Mouse (Mus musculus) stomach, embryonic 14.5 days (tissue): Measurements from ENCODE around the gene Purb. TPM values are rescaled to one million over a fixed set of nuclear protein-coding genes. Genes with fewer than 3 reads are reported as not detected.
A peak's percentile ranks its signal among the peaks of the same experiment; 100 is the strongest.

Experiments
- ATAC-seq: fragments of 200-750 bp; cut with Nextera tagmentation; 2 replicates; pipeline ENCODE4 v1.8.0; 2017; ENCODE audit warnings: low read depth, moderate TSS enrichment; ENCODE audit not compliant: insufficient number of reproducible peaks, insufficient read depth, low FRiP score
- H3K27ac ChIP-seq: fragments of 300-500 bp; sonication (generic); 2 replicates; pipeline ENCODE4 v1.5.1; 2014; ENCODE audit warnings: mild to moderate bottlenecking, low read length, moderate library complexity, mixed read lengths
- H3K27me3 ChIP-seq: fragments of 300-500 bp; sonication (generic); 2 replicates; pipeline ENCODE4 v1.6.1; 2014; ENCODE audit warnings: low read length, control low read depth, mixed read lengths; ENCODE audit not compliant: control insufficient read depth, insufficient read depth
- H3K36me3 ChIP-seq: fragments of 300-500 bp; sonication (generic); 2 replicates; pipeline ENCODE4 v1.6.1; 2014; ENCODE audit warnings: mild to moderate bottlenecking, control low read depth, low read length, moderate library complexity, mixed read lengths; ENCODE audit not compliant: control insufficient read depth, insufficient read depth
- H3K4me1 ChIP-seq: fragments of 300-500 bp; sonication (generic); 2 replicates; pipeline ENCODE4 v1.6.1; 2014; ENCODE audit warnings: low read length, control low read depth, mixed read lengths; ENCODE audit not compliant: control insufficient read depth, insufficient read depth
- H3K4me2 ChIP-seq: fragments of 300-500 bp; sonication (generic); replicated peaks from 2 replicates; pipeline ENCODE4 v1.6.1; 2014; ENCODE audit warnings: low read depth, low read length, control low read depth
- H3K4me3 ChIP-seq: fragments of 300-500 bp; sonication (generic); 2 replicates; pipeline ENCODE4 v1.5.1; 2014; ENCODE audit warnings: low read depth, low read length, control low read depth
- H3K9ac ChIP-seq: fragments of 300-500 bp; sonication (generic); replicated peaks from 2 replicates; pipeline ENCODE4 v1.6.1; 2014; ENCODE audit warnings: low read depth, mild to moderate bottlenecking, control low read depth, low read length, moderate library complexity, mixed read lengths
- H3K9me3 ChIP-seq: fragments of 300-500 bp; sonication (generic); 2 replicates; pipeline ENCODE4 v1.6.1; 2016; ENCODE audit warnings: low read depth, low read length, control low read depth; ENCODE audit not compliant: control insufficient read depth
- WGBS: fragments of 180-500 bp; shearing (Covaris S2); extraction: QIAGEN DNeasy Blood & Tissue Kit; methylation state at CpG from one replicate; pipeline ENCODE4 v1.1.7; 2014; 5-methylcytosine and 5-hydroxymethylcytosine counted together
- polyA plus RNA-seq: library from polyadenylated mRNA; unstranded; fragments of >200 nt; fragmentation: Nextera tagmentation; extraction: Ambion mirVana; gene quantifications from 2 replicates; pipeline ENCODE4 v1.2.1, GENCODE M21; 2014

Purb gene
- polyA plus RNA-seq, 1 experiment from 2014 or later: 34.6 TPM

GRCm38 (mm10) chr11:6444077-6444853 lies 31.5 kb downstream of the Purb start, which contains the start of gene H2afv:
Gene H2afv, minus strand, starts transcription at chr11:6444443.
- H3K4me2 ChIP-seq: peak within 1 kb of the TSS; percentile 72
- ATAC-seq: peak; percentile 99
- H3K9me3 ChIP-seq: no peaks in the 10 kb centered on the region
- no peaks in the 10 kb centered on the region for H3K27me3 ChIP-seq
- H3K27ac ChIP-seq: peak within 1 kb of the TSS; percentile 93
- H3K9ac ChIP-seq: peak within 1 kb of the TSS; percentile 84
- H3K4me3 ChIP-seq: peak within 1 kb of the TSS; percentile 70
- under 1% methylated on average over 80 of the region's 80 CpGs for WGBS
- peaks cover under 1% of the 10 kb centered on the region; the same call in 1 of the 2 replicates for H3K36me3 ChIP-seq
- H3K4me1 ChIP-seq: peaks cover 6% of the 10 kb centered on the region

GRCm38 (mm10) chr11:6443727-6444076 lies 32.0 kb downstream of the Purb start:
- Histone ChIP-seq H3K9ac (peak overlapping the region; percentile 84), H3K9me3 (no peaks in the 10 kb centered on the region), H3K27ac (peak overlapping the region; percentile 93), H3K27me3 (no peaks in the 10 kb centered on the region), H3K4me2 (peak overlapping the region; percentile 72), H3K4me1 (peaks cover 6% of the 10 kb centered on the region), H3K4me3 (peak overlapping the region; percentile 70), H3K36me3 (peaks cover 3% of the 10 kb centered on the region; the same call in 1 of the 2 replicates)
- WGBS: under 1% methylated on average over 10 of the region's 10 CpGs
- no peak for ATAC-seq

- Histone ChIP-seq H3K4me2 (peak overlapping the region; percentile 72), H3K27ac (peak overlapping the region; percentile 93; the same call in 1 of the 2 replicates), H3K4me3 (peak overlapping the region; percentile 70), H3K9me3 (no peaks in the 10 kb centered on the region), H3K36me3 (peaks cover 6% of the 10 kb centered on the region), H3K27me3 (no peaks in the 10 kb centered on the region), H3K9ac (peak overlapping the region; percentile 84), H3K4me1 (peaks cover 6% of the 10 kb centered on the region)
- WGBS: 53% methylated on average over 4 of the region's 4 CpGs
- no peak for ATAC-seq
These were observed 32.6 kb downstream of the Purb start for GRCm38 (mm10) chr11:6443102-6443501.

GRCm38 (mm10) chr11:6442566-6442965 lies 33.2 kb downstream of the Purb start:
- Histone ChIP-seq H3K4me1 (peaks cover 6% of the 10 kb centered on the region), H3K27me3 (no peaks in the 10 kb centered on the region), H3K4me3 (no peak overlapping the region; the same call in 1 of the 2 replicates), H3K27ac (no peak overlapping the region), H3K4me2 (peak overlapping the region; percentile 72; the same call in 1 of the 2 replicates), H3K9ac (no peak overlapping the region), H3K36me3 (peaks cover 11% of the 10 kb centered on the region), H3K9me3 (no peaks in the 10 kb centered on the region)
- 91% methylated on average over 4 of the region's 4 CpGs for WGBS
- no peak for ATAC-seq

- no peak overlapping the region for H3K4me3 ChIP-seq
- H3K4me1 ChIP-seq: peaks cover 6% of the 10 kb centered on the region
- ATAC-seq: no peak
- no peaks in the 10 kb centered on the region for H3K27me3 ChIP-seq
- no peak overlapping the region for H3K4me2 ChIP-seq
- H3K36me3 ChIP-seq: peaks cover 30% of the 10 kb centered on the region
- H3K9me3 ChIP-seq: no peaks in the 10 kb centered on the region
- 93% methylated on average over 4 of the region's 4 CpGs for WGBS
- no peak overlapping the region for H3K9ac ChIP-seq
- no peak overlapping the region for H3K27ac ChIP-seq
These were observed 35.5 kb downstream of the Purb start for GRCm38 (mm10) chr11:6440171-6440570.

- WGBS: 88% methylated on average over 2 of the region's 2 CpGs
These were observed 38.0 kb downstream of the Purb start for GRCm38 (mm10) chr11:6437667-6438066.

GRCm38 (mm10) chr11:6436442-6436841 lies 39.3 kb downstream of the Purb start:
- no peak for ATAC-seq
- no peak overlapping the region for H3K9ac ChIP-seq
- no peak overlapping the region for H3K4me2 ChIP-seq
- 76% methylated on average over 8 of the region's 8 CpGs for WGBS
- no peak overlapping the region for H3K4me3 ChIP-seq
- no peaks in the 10 kb centered on the region for H3K27me3 ChIP-seq
- no peak overlapping the region for H3K27ac ChIP-seq
- peaks cover 62% of the 10 kb centered on the region for H3K36me3 ChIP-seq
- no peaks in the 10 kb centered on the region for H3K9me3 ChIP-seq
- H3K4me1 ChIP-seq: no peaks in the 10 kb centered on the region

More at GRCm38 (mm10) chr11:6437667-6438066, 38.0 kb downstream of the Purb start:
- ATAC-seq: no peak
- H3K9ac ChIP-seq: no peak overlapping the region
- H3K27ac ChIP-seq: no peak overlapping the region
- no peak overlapping the region for H3K4me2 ChIP-seq
- H3K27me3 ChIP-seq: no peaks in the 10 kb centered on the region
- H3K4me1 ChIP-seq: no peaks in the 10 kb centered on the region
- H3K36me3 ChIP-seq: peaks cover 50% of the 10 kb centered on the region
- no peak overlapping the region for H3K4me3 ChIP-seq
- H3K9me3 ChIP-seq: no peaks in the 10 kb centered on the region

GRCm38 (mm10) chr11:6430186-6430585 lies 45.5 kb downstream of the Purb start:
- H3K4me2 ChIP-seq: no peak overlapping the region
- H3K9me3 ChIP-seq: no peaks in the 10 kb centered on the region
- no peak for ATAC-seq
- no peaks in the 10 kb centered on the region for H3K27me3 ChIP-seq
- no peak overlapping the region for H3K4me3 ChIP-seq
- no peak overlapping the region for H3K9ac ChIP-seq
- H3K27ac ChIP-seq: no peak overlapping the region
- WGBS: 90% methylated on average over 7 of the region's 7 CpGs
- no peaks in the 10 kb centered on the region for H3K4me1 ChIP-seq
- H3K36me3 ChIP-seq: peaks cover 80% of the 10 kb centered on the region
